Mouse (Mus musculus): ENCODE data around the gene Isyna1. TPM values are rescaled to one million over a fixed set of nuclear protein-coding genes. Genes with fewer than 3 reads are reported as not detected.

The Isyna1 gene
- total and polyA plus RNA-seq, 3 experiments = 84.1 to 189 TPM; not detected in 1

DNA sequence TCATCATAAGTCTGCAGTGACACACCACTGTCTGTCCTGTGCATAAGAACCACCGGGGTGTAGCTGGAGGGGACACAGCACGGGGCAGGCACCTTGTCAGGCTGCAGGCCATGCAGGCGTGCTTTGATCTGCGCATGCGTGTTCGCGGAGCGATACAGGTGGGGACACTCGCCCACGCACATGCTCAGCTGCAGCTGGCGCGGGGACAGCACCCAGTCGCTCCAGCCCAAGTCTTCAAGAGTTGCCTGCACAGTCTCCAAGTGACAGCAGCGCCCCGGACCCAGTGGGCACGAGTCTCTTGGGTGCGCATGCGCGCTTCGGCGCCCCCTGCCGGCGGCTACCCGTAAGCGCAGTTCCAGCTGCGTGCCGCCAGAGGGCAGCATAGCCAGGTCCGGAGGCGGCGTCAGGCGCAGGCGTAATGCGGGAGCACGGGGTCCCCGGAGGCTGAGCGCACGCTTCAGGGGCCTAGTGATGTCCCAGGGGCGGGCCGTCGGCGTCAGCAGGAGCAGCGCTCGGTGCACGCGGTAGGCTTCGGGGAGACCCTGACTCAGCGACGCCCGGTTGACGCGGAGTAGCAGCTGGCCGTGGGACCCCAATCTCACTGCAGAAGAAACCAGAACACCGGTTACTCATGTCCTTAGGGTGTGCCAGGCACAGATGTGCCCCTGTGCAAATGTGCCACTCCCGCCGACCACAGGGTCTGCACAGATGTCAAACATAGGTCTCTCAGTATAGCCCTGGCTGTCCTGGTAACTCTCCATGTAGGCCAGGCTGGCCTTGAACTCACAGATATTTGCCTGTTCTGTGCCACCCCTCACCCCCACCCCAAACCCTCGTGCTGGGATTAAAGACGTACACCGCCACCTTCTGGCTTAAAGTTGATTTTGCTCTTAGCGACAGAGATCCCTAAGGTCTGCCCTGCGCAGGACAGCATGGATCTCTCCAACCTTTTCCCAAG, 35.7 kb downstream of the Isyna1 start (continued):
- TF ChIP-seq RCOR1 (IDR thresholded peaks at IDR 0.05; ENCODE audit: low read depth, low read length) (no peak; the same call in 1 of the 2 replicates), USF2 (IDR thresholded peaks at IDR 0.05; ENCODE audit: borderline replicate concordance in 1 of 2, insufficient read depth in 1 of 2, low read depth in 1 of 2, low read length in 2 of 2) (no peak), MYC (IDR thresholded peaks at IDR 0.05; ENCODE audit: low read depth, low read length) (peak; percentile 66; the same call in 1 of the 2 replicates), POLR2AphosphoS5 (IDR thresholded peaks at IDR 0.05; ENCODE audit: borderline replicate concordance, low read depth, low read length) (no peak)

DNA sequence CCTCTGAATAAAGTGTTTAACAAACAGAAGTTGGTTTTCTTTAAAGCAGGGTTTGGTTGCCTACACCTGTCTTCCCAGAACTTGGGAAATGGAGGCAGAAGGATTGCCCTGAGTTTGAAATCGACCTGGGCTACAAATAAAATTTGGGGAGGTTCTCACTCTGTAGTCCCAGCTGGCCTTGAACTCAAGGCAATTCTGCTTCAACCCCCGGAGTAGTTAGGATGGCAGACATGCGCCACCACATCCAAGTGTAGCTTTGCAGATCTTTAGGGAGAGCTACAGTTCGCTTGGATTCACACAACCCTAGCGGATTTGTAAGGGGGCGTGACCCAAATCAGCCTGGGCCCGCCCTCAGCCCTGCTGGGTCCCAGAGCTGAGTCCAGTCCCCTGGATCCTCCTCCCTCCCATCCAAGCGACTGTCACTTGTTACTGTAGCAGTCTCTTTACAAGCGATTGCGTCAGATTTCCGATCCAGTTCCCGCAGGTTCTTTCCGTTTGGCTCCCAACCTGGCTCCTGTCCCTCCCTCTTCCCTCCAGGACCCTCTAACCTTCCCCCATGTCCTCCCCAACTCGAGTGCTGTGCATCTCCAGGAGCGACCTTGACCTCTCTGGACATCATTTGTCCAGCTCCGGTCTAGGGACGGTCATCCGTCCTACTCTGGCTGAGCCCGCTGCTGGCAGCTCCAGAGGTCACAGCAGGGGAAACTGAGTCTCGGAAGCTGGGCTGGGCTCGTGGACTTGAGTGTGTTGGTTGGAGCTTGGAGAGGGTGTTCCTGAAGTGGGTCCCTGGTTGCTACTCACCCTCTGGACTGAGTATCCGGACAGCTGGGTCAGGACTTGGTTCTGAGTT, 36.6 kb downstream of the Isyna1 start:
- no peak for TF ChIP-seq CHD2 (IDR thresholded peaks at IDR 0.05; ENCODE audit: low read length)
- no peak for TF ChIP-seq TAL1 (IDR thresholded peaks at IDR 0.05; ENCODE audit: low read length)
- TF ChIP-seq TBP (IDR thresholded peaks at IDR 0.05; ENCODE audit: low read depth, low read length) = no peak
- TF ChIP-seq ZC3H11A (IDR thresholded peaks at IDR 0.05; ENCODE audit: low read depth, low read length) = no peak
- TF ChIP-seq NRF1 (IDR thresholded peaks at IDR 0.05; ENCODE audit: insufficient read depth, low read depth, low read length, poor library complexity, severe bottlenecking) = no peak
- TF ChIP-seq POLR2A (IDR thresholded peaks at IDR 0.05; ENCODE audit: control insufficient read depth in 1 of 2, insufficient read depth in 1 of 2, low read depth in 1 of 2, low read length in 2 of 2, poor library complexity in 1 of 2) = 0 out of 4 replicates have a peak, but pooled peaks of 1 of the 2 experiments have one; percentile 7
- TF ChIP-seq POLR2AphosphoS2 (IDR thresholded peaks at IDR 0.05; ENCODE audit: low read length) = no peak; the same call in 1 of the 2 replicates
- TF ChIP-seq MYC (IDR thresholded peaks at IDR 0.05; ENCODE audit: low read depth, low read length) = no peak
- peak overlapping the region; percentile 83 for H3K27ac ChIP-seq (ENCODE audit: control insufficient read depth, low read depth, low read length)
- H3K4me1 ChIP-seq (ENCODE audit: control insufficient read depth in 1 of 2, insufficient read depth in 2 of 2, low read length in 2 of 2) = peaks cover 6 to 23% of the 10 kb centered on the region in 2 experiments
- DNase-seq (ENCODE audit: low read depth, low spot score) = peak; percentile 91
- peak overlapping the region; percentile 80 for H3K9ac ChIP-seq (ENCODE audit: control insufficient read depth, low read depth, low read length, poor library complexity, severe bottlenecking)
- H3K4me3 ChIP-seq (ENCODE audit: control insufficient read depth in 1 of 2, insufficient read depth in 1 of 2, low read depth in 2 of 2, low read length in 2 of 2) = peak overlapping the region; percentile 53 to 63
- H3K79me2 ChIP-seq (ENCODE audit: control insufficient read depth, insufficient read depth, low read length, poor library complexity) = no peaks in the 10 kb centered on the region; the same call in 1 of the 2 replicates
- no peaks in the 10 kb centered on the region for H3K9me3 ChIP-seq (replicated peaks; ENCODE audit: insufficient read depth, low read length)
- 0 out of 4 replicates have a peak, but pooled peaks cover 0 to 8% of the 10 kb centered on the region in 2 experiments for H3K36me3 ChIP-seq (ENCODE audit: control insufficient read depth in 1 of 2, insufficient read depth in 2 of 2, low read length in 2 of 2)
- no peaks in the 10 kb centered on the region for H3K27me3 ChIP-seq (ENCODE audit: control insufficient read depth in 1 of 2, insufficient read depth in 2 of 2, low read length in 2 of 2)

DNA sequence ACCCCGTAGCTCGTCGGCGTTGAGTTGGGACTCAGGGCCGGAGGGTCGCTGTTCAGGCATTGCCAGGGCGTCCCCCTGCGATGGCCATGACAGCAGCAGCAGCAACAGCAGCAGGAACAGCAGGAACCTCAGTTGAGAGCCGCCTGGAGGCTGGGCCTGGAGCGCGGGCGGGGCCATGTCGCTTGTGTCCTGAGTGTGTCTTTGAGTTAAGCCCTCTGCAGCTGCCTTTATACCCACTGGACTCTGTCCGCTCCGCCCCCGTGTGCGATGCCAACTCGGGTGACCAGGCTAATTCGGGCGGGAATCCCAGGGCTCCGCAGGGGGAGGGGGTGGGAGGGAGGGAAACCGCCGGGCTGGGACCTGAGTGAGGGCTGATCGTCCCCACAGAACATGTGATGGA, 37.3 kb downstream of the Isyna1 start:
- peak overlapping the region; percentile 53 to 63 for H3K4me3 ChIP-seq (ENCODE audit: control insufficient read depth in 1 of 2, insufficient read depth in 1 of 2, low read depth in 2 of 2, low read length in 2 of 2)

More for the DNA sequence above, 37.3 kb downstream of the Isyna1 start:
- Histone ChIP-seq H3K36me3 (ENCODE audit: control insufficient read depth in 1 of 2, insufficient read depth in 2 of 2, low read length in 2 of 2) (0 out of 4 replicates have a peak, but pooled peaks cover 0 to 6% of the 10 kb centered on the region in 2 experiments), H3K27me3 (ENCODE audit: control insufficient read depth in 1 of 2, insufficient read depth in 2 of 2, low read length in 2 of 2) (no peaks in the 10 kb centered on the region), H3K27ac (ENCODE audit: control insufficient read depth, low read depth, low read length) (peak overlapping the region; percentile 83), H3K9ac (ENCODE audit: control insufficient read depth, low read depth, low read length, poor library complexity, severe bottlenecking) (peak overlapping the region; percentile 80), H3K4me1 (ENCODE audit: control insufficient read depth in 1 of 2, insufficient read depth in 2 of 2, low read length in 2 of 2) (peaks cover 6 to 21% of the 10 kb centered on the region in 2 experiments), H3K79me2 (ENCODE audit: control insufficient read depth, insufficient read depth, low read length, poor library complexity) (no peaks in the 10 kb centered on the region; the same call in 1 of the 2 replicates), H3K9me3 (replicated peaks; ENCODE audit: insufficient read depth, low read length) (no peaks in the 10 kb centered on the region)
- 0 out of 4 replicates have a peak, but pooled peaks of 1 of the 2 experiments have one; percentile 20 for TF ChIP-seq POLR2A (IDR thresholded peaks at IDR 0.05; ENCODE audit: control insufficient read depth in 1 of 2, insufficient read depth in 1 of 2, low read depth in 1 of 2, low read length in 2 of 2, poor library complexity in 1 of 2)
- TF ChIP-seq ELF1 (IDR thresholded peaks at IDR 0.05; ENCODE audit: low read depth, low read length) = no peak
- TF ChIP-seq MXI1 (IDR thresholded peaks at IDR 0.05; ENCODE audit: low read depth, low read length) = peak; percentile 28; the same call in 1 of the 2 replicates
- TF ChIP-seq MAZ (IDR thresholded peaks at IDR 0.05; ENCODE audit: low read depth, low read length) = 0 out of 2 replicates have a peak, but pooled peaks have one; percentile 63
- TF ChIP-seq USF1 (IDR thresholded peaks at IDR 0.05; ENCODE audit: low read depth, low read length) = no peak
- no peak for TF ChIP-seq TAL1 (IDR thresholded peaks at IDR 0.05; ENCODE audit: low read length)
- TF ChIP-seq TCF12 (IDR thresholded peaks at IDR 0.05; ENCODE audit: low read depth, low read length) = 0 out of 2 replicates have a peak, but pooled peaks have one; percentile 6
- TF ChIP-seq ZKSCAN1 (IDR thresholded peaks at IDR 0.05; ENCODE audit: low read depth, low read length) = 0 out of 2 replicates have a peak, but pooled peaks have one; percentile 43
- TF ChIP-seq POLR2AphosphoS2 (IDR thresholded peaks at IDR 0.05; ENCODE audit: low read length) = no peak
- TF ChIP-seq SMC3 (IDR thresholded peaks at IDR 0.05; ENCODE audit: low read depth, low read length) = no peak
- TF ChIP-seq CTCF (IDR thresholded peaks at IDR 0.05 in 2 of 3, conservative IDR thresholded peaks at IDR 0.05 in 1 of 3; ENCODE audit: control insufficient read depth in 1 of 3, insufficient read depth in 1 of 3, low read depth in 2 of 3, low read length in 3 of 3, poor library complexity in 1 of 3, severe bottlenecking in 1 of 3) = no peak
- no peak for TF ChIP-seq ZNF384 (IDR thresholded peaks at IDR 0.05; ENCODE audit: low read depth, low read length)
- peak; percentile 58 for DNase-seq (ENCODE audit: low read depth, low spot score)

All from MEL (cell line).